Mouse (Mus musculus): ENCODE data around the gene Fpr2.
"Not testable (repeated sequence)": the region's sequence is repeated elsewhere in the genome, so short reads cannot be mapped to it uniquely, and the experiment has no call there.

Fpr2 gene

GRCm38 (mm10) chr17:17883840-17884239 is 3.8 kb upstream of the Fpr2 start, which contains the start of gene Fpr1:
TSS of gene Fpr1 (minus strand) at chr17:17883940.
- no peak for DNase-seq

GRCm38 (mm10) chr17:17889732-17890425 is 2.3 kb downstream of the Fpr2 start:
- DNase-seq, result no peak

- DNase-seq, result no peak
These were observed 8.4 kb downstream of the Fpr2 start for GRCm38 (mm10) chr17:17896039-17896438.

- peak; percentile 4 for DNase-seq
These were observed 11.6 kb downstream of the Fpr2 start for GRCm38 (mm10) chr17:17899268-17899667.

- DNase-seq, result no peak
These were observed 13.1 kb downstream of the Fpr2 start for GRCm38 (mm10) chr17:17900768-17901167.

GRCm38 (mm10) chr17:17909636-17910421 is 22.2 kb downstream of the Fpr2 start:
- peak; percentile 82 for DNase-seq

DNA sequence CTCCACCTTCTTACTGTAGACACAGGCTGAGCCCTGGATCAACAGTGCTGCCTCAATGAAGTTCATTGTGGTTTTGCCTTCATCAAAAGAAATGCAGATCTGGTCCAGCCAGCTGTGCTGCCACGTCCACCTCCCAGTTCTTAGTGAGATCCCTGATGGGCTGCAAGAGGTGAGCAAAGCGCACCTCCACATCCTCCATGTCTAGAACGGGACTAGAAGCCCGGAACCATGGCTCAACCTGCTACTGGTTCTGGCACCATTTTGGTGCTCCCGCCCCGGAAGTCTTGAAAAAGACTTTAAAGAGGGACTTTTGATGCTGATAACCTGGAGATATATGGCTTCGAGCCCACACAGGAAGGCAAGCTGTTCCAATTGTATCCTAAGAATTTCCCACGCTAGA is 25.0 kb downstream of the Fpr2 start:
- not testable (repeated sequence) for DNase-seq

DNA sequence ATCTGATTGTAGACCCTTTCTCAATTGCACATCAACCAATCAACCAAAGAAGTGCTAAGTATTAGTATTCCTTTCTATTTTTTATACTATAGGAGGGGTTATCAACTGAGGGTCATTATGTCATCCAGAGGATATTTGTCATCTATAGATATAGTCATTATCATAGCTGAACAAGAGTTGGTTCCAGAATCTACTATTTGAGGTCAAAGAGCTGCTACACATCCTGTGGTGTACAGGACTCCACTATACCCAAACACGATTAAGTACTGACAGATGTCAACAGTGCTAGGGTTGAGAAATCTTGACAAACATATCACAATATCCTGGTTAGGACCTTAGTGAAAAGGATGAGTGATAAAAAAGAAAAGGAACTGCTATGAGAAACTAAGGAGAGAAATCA is 29.8 kb downstream of the Fpr2 start:
- DNase-seq, result no peak

DNA sequence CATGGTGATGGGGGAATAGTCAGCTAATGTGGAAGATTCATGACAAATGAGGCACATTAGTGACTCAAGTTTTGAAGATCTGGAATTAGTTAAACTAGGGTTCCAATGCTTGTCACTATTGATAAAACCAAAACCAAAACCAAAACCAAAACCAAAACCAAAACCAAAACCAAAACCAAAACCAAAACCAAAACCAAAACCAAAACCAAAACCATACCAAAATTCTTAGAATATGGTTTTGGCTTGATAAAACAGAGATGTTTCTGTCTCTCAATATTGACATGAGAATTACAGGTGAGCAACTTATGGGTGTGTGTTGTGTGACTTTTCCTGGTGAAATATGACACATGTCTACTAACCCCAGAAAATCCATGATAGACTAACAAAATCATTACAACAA is 30.2 kb downstream of the Fpr2 start:
- DNase-seq, result no peak

Measured in right cerebral cortex, postnatal 14 days (tissue).